Mouse (Mus musculus) heart, adult 2 months (tissue): ENCODE measurements around the gene Prdm5.

Experiments used
- CTCF ChIP-seq: fragments of 200-600 bp; IDR thresholded peaks from 2 replicates; pipeline ENCODE4 v1.8.1; 2022; ENCODE audit warnings: antibody characterized with exemption, mild to moderate bottlenecking, moderate library complexity
- EP300 ChIP-seq: fragments of 200-500 bp; IDR thresholded peaks from 2 replicates; pipeline ENCODE4 v1.6.1; 2011; ENCODE audit warnings: low read depth, low read length, control low read depth; ENCODE audit not compliant: insufficient read depth
- POLR2A ChIP-seq: fragments of 200-500 bp; IDR thresholded peaks from 2 replicates; pipeline ENCODE4 v1.6.1; 2011; ENCODE audit warnings: mild to moderate bottlenecking, low read depth, low read length, control low read depth; ENCODE audit not compliant: insufficient read depth

GRCm38 (mm10) chr6:65779689-65780233, 973 bp downstream of the Prdm5 start:
- TF ChIP-seq POLR2A (no peak), CTCF (no peak), EP300 (no peak)
